Mouse (Mus musculus): ENCODE results near the gene Rdh12. TPM values are rescaled to one million over a fixed set of nuclear protein-coding genes. Genes with fewer than 3 reads are reported as not detected.

Rdh12 gene
- total and polyA plus RNA-seq, 3 experiments = 0.27 TPM; not detected in 2

GRCm38 (mm10) chr12:79261035-79261434 lies 52.3 kb downstream of the Rdh12 start:
- Histone ChIP-seq H3K9me3 (replicated peaks) (no peaks in the 10 kb centered on the region), H3K4me1 (ENCODE audit: insufficient read depth, low read depth, low read length) (no peaks in the 10 kb centered on the region), H3K27me3 (ENCODE audit: insufficient read depth, low read length) (no peaks in the 10 kb centered on the region), H3K36me3 (replicated peaks) (peaks cover 92% of the 10 kb centered on the region), H3K4me3 (ENCODE audit: low read depth, low read length) (no peak overlapping the region)
- ATAC-seq (ENCODE audit: extremely low read depth, insufficient number of reproducible peaks, low FRiP score, poor library complexity, severe bottlenecking) (no peak), DNase-seq (ENCODE audit: low spot score) (no peak)
- TF ChIP-seq GATA2 (IDR thresholded peaks at IDR 0.05; ENCODE audit: borderline replicate concordance, low read depth, low read length) (no peak), CTCF (IDR thresholded peaks at IDR 0.05; ENCODE audit: low read depth, low read length) (no peak), TAL1 (conservative IDR thresholded peaks at IDR 0.05; ENCODE audit: low read depth, low read length) (no peak), POLR2AphosphoS5 (IDR thresholded peaks at IDR 0.05; ENCODE audit: insufficient replicate concordance, low read depth, low read length) (no peak), GATA1 (IDR thresholded peaks at IDR 0.05; ENCODE audit: borderline replicate concordance, low read length) (no peak)

Other genes with a start within 250 kb of the Rdh12 start
- 9.4 and 13.7 TPM in 2 replicates for gene Tmem229b, start 201.3 kb upstream of the Rdh12 start, total RNA-seq (2014; fragmentation: Nextera tagmentation)
- 26.6 and 34.8 TPM in 2 replicates for gene Tmem229b, start 201.3 kb upstream of the Rdh12 start, total RNA-seq (2017)
- gene Tmem229b, start 201.3 kb upstream of the Rdh12 start, polyA plus RNA-seq (2012) = 9.5 and 12.4 TPM in 2 replicates
- gene Plekhh1, start 179.8 kb upstream of the Rdh12 start, total RNA-seq (2014; fragmentation: Nextera tagmentation) = not detected in 2 replicates
- gene Plekhh1, start 179.8 kb upstream of the Rdh12 start, total RNA-seq (2017) = 0.17 and 0.44 TPM in 2 replicates
- gene Plekhh1, start 179.8 kb upstream of the Rdh12 start, polyA plus RNA-seq (2012) = 0.02 TPM in 2 replicates
- gene Pigh, start 119.3 kb upstream of the Rdh12 start, total RNA-seq (2014; fragmentation: Nextera tagmentation) = 60.1 and 64.8 TPM in 2 replicates
- gene Pigh, start 119.3 kb upstream of the Rdh12 start, total RNA-seq (2017) = 47.0 and 47.3 TPM in 2 replicates
- 14.7 and 17.0 TPM in 2 replicates for gene Pigh, start 119.3 kb upstream of the Rdh12 start, polyA plus RNA-seq (2012)
- gene Arg2, start 78.1 kb upstream of the Rdh12 start, total RNA-seq (2014; fragmentation: Nextera tagmentation) = 0.75 TPM in 1 of 2 replicates, not detected in the other
- gene Arg2, start 78.1 kb upstream of the Rdh12 start, total RNA-seq (2017) = 0.52 TPM in 1 of 2 replicates, not detected in the other
- gene Arg2, start 78.1 kb upstream of the Rdh12 start, polyA plus RNA-seq (2012) = not detected in 2 replicates
- 25.8 and 26.0 TPM in 2 replicates for gene Vti1b, start 36.2 kb upstream of the Rdh12 start, total RNA-seq (2014; fragmentation: Nextera tagmentation)
- 210 and 233 TPM in 2 replicates for gene Vti1b, start 36.2 kb upstream of the Rdh12 start, total RNA-seq (2017)
- gene Vti1b, start 36.2 kb upstream of the Rdh12 start, polyA plus RNA-seq (2012) = 80.7 and 82.8 TPM in 2 replicates
- gene Rdh11, start 16.6 kb upstream of the Rdh12 start, total RNA-seq (2014; fragmentation: Nextera tagmentation) = 26.5 and 49.6 TPM in 2 replicates
- 55.6 and 58.1 TPM in 2 replicates for gene Rdh11, start 16.6 kb upstream of the Rdh12 start, total RNA-seq (2017)
- gene Rdh11, start 16.6 kb upstream of the Rdh12 start, polyA plus RNA-seq (2012) = 1.4 and 1.5 TPM in 2 replicates
- 79.0 and 93.5 TPM in 2 replicates for gene Zfyve26, start 87.4 kb downstream of the Rdh12 start, total RNA-seq (2014; fragmentation: Nextera tagmentation)
- gene Zfyve26, start 87.4 kb downstream of the Rdh12 start, total RNA-seq (2017) = 45.6 and 52.3 TPM in 2 replicates
- gene Zfyve26, start 87.4 kb downstream of the Rdh12 start, polyA plus RNA-seq (2012) = 5.7 and 9.6 TPM in 2 replicates
- gene Rad51b, start 88.4 kb downstream of the Rdh12 start, total RNA-seq (2014; fragmentation: Nextera tagmentation) = 45.5 and 47.7 TPM in 2 replicates
- 19.4 and 22.0 TPM in 2 replicates for gene Rad51b, start 88.4 kb downstream of the Rdh12 start, total RNA-seq (2017)
- 1.2 and 1.6 TPM in 2 replicates for gene Rad51b, start 88.4 kb downstream of the Rdh12 start, polyA plus RNA-seq (2012)

All from G1E (cell line).